Mouse (Mus musculus): ENCODE results near the gene Cand1.

Cand1 gene

GRCm38 (mm10) chr10:119206309-119206932 is 33.4 kb downstream of the Cand1 start:
- DNase-seq (ENCODE audit: low spot score) = no peak

GRCm38 (mm10) chr10:119205229-119205628 is 34.6 kb downstream of the Cand1 start:
- no peak for DNase-seq (ENCODE audit: low spot score)

DNA sequence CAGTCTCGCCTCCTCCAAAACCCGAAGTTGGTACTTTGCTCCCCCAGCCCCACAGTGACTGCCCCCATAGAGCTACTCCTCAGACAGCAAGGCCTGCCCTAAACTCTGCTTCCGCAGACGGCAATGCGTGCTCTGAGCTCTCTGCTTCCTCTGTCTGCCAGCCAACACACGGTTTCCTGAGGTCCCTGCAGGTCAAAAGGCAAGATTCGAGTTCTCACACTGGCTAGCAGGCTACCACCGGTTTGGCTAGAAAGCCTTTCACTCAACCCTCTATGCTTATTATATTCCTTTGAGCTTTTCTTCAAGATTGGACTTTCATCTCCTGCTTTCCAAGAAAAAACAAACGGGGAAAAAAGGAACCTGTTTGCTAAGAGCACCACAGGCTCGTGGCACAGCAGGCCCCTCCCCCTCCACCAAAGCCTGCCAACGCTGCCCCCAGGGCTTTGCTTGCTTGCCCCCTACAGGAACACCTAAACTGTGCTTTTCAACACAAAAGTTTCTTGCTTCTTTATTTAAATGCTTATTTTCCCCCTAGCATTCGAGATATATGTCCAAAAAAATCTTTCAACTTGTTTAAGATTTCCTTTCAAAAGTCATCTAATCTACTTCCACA is 35.4 kb downstream of the Cand1 start:
- no peak for DNase-seq (ENCODE audit: low spot score)

DNA sequence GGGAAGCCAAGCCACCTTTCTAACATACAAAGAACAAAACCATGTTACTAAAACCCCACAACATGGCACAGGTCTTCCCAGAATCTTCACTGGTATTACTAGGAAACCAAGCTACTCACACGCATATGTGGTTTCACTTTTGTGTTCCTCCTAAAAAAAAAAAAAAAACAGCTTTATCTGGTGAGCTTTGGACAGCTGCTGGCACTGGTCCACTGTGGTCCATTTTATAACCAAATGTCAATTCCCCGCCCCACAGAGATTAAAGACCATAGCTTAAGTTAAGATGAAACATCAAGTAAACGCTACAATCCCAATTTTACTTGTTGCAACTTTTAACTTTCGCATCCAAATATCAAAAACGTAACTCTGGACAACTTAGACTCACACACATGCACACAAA is 40.0 kb downstream of the Cand1 start:
- DNase-seq (ENCODE audit: low spot score) = no peak

DNA sequence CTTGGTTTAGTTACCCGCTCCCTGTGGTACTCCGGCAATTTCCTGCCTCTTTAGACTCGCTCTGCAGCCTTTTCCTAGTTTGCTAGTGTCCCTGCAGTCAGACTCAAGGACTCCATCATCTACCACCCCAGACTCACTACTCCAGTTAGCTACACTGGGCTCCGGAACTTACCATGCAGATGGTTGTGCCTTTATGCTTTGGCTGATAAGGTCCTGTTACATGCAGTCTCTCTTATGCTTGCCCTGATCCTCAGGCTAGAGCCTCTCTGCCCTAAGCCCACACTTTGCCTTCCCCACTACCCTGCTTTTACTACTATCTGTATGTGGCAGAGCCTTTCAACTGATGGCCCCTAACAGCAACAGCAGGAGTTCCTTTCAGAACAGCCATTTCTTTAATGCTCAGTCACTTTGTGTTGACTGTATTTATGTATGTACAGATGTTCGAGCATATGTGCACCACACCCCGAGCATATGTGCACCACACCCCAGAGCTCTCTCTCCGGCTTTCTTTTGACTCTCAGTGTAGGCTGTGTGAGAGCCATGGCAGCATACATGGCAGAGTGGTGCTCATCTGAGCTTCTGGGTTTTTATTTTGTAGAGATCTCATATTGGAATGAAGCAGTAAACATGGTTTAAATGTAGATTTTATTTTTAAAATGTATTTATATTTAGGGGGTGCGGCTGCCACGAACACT is 41.5 kb downstream of the Cand1 start:
- no peak for DNase-seq (ENCODE audit: low spot score)

DNA sequence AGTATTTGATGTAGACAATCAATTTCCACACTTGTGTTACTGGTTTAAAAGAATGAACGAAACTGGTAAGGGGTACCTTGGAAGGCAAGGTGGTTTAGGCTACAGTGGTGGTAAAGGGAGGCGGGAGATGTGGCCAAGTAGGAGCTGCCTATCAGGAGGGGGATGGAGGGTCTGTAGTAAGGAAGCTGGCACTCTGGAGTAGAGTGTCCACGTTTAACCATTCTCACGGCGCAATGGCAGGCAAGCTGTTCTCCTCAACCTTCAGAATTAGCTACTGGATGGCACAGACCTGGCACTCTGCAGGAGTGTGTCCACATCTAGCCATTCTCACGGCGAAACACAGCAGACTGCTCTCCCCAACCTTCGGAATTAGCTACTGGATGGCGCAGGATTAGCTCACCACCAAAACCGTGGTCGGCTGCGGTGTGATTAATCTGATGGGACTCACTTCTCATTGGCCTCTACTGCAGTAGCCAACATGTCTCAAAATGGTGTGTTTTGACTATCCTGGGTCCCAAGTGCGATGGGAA is 42.2 kb downstream of the Cand1 start:
- DNase-seq (ENCODE audit: low spot score) = no peak

- peak; percentile 1 for DNase-seq (ENCODE audit: low spot score)
Observed at GRCm38 (mm10) chr10:119192598-119193372, 47.1 kb downstream of the Cand1 start.

DNA sequence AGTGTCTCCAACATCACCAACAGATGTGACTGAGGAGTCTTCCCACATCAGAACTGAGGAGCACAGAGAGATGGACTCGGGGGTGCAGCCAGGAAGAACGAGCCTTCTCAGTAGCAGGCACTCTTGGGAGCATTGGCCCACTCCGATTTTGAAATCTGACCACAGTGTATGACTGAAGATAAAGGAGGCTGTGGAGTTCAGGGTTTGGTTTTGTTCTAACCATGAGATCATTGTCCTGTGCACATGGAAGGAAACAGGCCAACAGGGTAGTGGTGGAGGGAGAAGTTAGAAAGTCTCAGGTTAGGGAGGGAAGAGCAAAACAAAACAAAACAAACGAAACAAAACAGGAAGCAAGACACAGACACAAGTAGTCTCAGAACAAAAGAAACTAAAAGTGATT is 52.1 kb downstream of the Cand1 start:
- no peak for DNase-seq (ENCODE audit: low spot score)

DNA sequence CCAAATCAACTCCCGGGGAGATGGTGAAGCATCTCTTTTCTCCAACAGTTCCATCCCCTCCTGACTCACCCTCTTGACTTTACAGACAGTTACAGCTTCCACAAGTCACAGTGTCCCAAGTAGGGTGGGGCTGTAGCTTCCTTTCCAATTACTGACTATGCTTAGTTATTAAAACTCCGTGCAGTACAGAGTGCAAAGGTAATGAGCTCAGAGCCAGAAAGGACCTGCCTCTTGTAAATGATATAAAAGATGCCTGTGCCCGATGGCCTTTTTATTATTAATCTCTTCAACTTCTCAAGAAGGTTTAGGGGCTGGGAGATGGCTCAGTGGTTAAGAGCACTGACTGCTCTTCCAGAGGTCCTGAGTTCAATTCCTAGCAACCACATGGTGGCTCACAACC is 70.2 kb downstream of the Cand1 start:
- DNase-seq (ENCODE audit: low spot score) = no peak

DNA sequence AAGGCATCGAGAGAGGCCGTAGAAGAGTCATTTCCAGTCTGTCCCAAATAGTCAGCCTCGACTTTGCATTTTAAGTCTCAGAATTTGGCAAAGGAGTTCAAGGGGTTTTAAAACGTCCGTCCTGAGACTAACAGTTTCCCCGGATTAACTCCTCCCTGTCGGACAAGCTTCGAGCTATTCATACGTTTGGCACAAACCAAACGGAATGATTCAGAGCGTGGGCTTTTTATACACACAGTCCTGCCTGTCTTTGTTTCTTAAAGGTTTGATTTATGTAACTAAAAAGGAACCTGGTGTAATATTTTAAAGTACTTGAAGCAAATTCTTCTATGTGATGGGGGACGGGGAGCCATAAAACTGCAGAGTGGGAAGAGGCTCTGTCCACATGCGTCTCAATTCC is 70.6 kb downstream of the Cand1 start:
- DNase-seq (ENCODE audit: low spot score) = no peak

DNA sequence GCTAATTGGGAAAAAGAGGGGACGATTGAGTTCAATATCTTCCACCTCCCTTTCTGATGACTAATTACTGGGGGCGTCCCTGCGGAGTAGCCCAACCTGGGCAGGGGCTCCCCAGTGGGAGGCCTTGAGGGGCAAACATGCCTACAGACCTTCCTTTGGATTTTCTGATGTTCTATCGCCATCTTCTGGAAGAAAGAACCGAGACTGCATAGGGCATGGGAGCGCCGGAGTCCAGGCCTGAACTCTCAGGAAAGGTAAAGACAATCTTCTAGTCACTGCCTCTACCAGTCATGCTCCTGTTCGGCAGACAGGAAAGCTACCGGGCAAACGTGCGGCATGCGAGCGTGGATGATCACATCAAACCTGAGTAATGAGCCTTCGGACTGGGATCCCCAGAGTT is 71.1 kb downstream of the Cand1 start:
- DNase-seq (ENCODE audit: low spot score) = no peak

GRCm38 (mm10) chr10:119167858-119168257 is 72.0 kb downstream of the Cand1 start:
- no peak for DNase-seq (ENCODE audit: low spot score)

DNA sequence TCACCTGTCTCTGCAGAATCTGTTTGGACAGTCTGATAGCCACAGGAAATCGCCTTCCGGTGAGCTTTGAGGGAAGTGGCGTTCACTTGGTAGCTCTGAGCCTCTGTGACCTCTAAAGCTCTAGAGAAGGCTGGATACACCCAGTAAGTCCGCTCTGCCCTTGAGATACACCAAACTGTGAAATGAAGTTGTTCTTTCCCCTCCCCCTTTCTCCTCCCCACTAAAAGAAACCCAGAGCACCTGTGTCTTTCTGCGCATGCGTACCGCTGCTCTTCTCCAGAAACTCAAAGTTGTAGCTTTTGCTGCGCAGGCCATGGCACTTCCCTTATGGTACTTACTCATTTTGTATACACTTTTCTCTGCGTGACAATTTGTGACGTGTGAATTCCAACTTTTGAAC is 74.8 kb downstream of the Cand1 start:
- no peak for DNase-seq (ENCODE audit: low spot score)

- no peak for DNase-seq (ENCODE audit: low spot score)
Observed at GRCm38 (mm10) chr10:119161820-119162382, 78.0 kb downstream of the Cand1 start.

GRCm38 (mm10) chr10:119160161-119160560 is 79.7 kb downstream of the Cand1 start:
- no peak for DNase-seq (ENCODE audit: low spot score)

- DNase-seq (ENCODE audit: low spot score) = no peak
Observed at GRCm38 (mm10) chr10:119149261-119149660, 90.6 kb downstream of the Cand1 start.

Data from c-Kit-positive CD71-positive TER-119-positive erythroid progenitor cells, embryonic 14.5 days (primary cell).